Mouse (Mus musculus) left cerebral cortex, adult 11 months (tissue): Measurements from ENCODE around the gene Aftph.

ENCODE experiments used
- DNase-seq: peaks from one replicate; pipeline ENCODE4 v3.0.0; 2022; ENCODE audit warnings: low spot score

Gene Aftph

GRCm38 (mm10) chr11:20647902-20648625 lies 93.3 kb downstream of the Aftph start:
- no peak for DNase-seq

GRCm38 (mm10) chr11:20646986-20647726 lies 94.2 kb downstream of the Aftph start:
- no peak for DNase-seq

- no peak for DNase-seq
Observed at GRCm38 (mm10) chr11:20646142-20646541, 95.2 kb downstream of the Aftph start.

GRCm38 (mm10) chr11:20645521-20645920 lies 95.9 kb downstream of the Aftph start:
- no peak for DNase-seq

- DNase-seq, result no peak
Observed at GRCm38 (mm10) chr11:20644872-20645271, 96.5 kb downstream of the Aftph start.

- no peak for DNase-seq
Observed at GRCm38 (mm10) chr11:20644166-20644565, 97.2 kb downstream of the Aftph start.

GRCm38 (mm10) chr11:20643161-20643560 lies 98.2 kb downstream of the Aftph start:
- DNase-seq, result no peak

- DNase-seq, result no peak
Observed at GRCm38 (mm10) chr11:20642321-20642720, 99.1 kb downstream of the Aftph start.

- no peak for DNase-seq
Observed at GRCm38 (mm10) chr11:20639918-20640447, 101.4 kb downstream of the Aftph start.

GRCm38 (mm10) chr11:20638841-20639240 lies 102.5 kb downstream of the Aftph start:
- DNase-seq, result peak; percentile 61

- DNase-seq, result no peak
Observed at GRCm38 (mm10) chr11:20637060-20637459, 104.3 kb downstream of the Aftph start.

GRCm38 (mm10) chr11:20636114-20636513 lies 105.3 kb downstream of the Aftph start:
- DNase-seq, result no peak

- DNase-seq, result no peak
Observed at GRCm38 (mm10) chr11:20635646-20636045, 105.7 kb downstream of the Aftph start.
